Mouse (Mus musculus): Measurements from ENCODE around the gene Ankrd13b. TPM values are rescaled to one million over a fixed set of nuclear protein-coding genes. Genes with fewer than 3 reads are reported as not detected.
"Not testable (repeated sequence)": the region's sequence is repeated elsewhere in the genome, so short reads cannot be mapped to it uniquely, and the experiment has no call there.

Gene Ankrd13b
- polyA plus RNA-seq (2015; fragmentation: Nextera tagmentation; extraction: Ambion mirVana) = 8.5 and 10.4 TPM in 2 replicates

DNA sequence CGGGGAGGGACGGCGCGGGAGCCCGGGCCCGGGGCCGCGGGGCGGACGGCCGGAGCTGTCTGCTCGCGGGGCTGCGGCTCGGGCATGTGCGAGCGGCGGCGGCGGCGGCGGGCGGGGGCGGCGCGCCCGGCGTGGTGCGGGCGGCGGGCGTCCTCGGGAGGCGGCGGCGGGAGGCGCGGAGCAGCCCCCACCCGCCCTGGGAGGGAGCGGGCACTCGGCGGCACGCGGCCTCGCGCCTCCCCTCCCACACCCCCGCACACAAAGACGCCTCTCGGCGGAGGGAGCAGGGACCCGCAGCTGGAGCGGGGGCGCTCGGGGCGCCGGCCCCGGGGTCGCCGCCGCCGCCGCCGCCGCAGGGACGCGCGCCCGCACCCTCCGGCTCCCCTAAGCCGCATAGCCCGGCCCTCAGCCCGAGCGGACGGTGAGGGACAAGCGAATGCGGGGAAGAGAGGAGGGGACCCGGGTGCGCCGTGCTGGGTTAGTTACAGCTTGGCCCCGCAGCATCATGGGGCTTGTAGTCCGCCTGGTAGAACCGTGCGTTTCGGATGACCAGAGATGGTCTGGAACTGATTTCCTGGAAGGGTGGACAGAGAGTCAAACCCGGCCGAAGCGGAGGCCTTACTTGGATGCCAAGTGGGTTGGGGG, at the start of gene Ankrd13b:
Gene Ankrd13b, minus strand, starts transcription at position 88 of the 645 bp plus-strand sequence.
- Histone ChIP-seq H3K4me3 (peak within 1 kb of the TSS; percentile 90), H3K36me3 (no peaks in the 10 kb centered on the region), H3K9me3 (no peaks in the 10 kb centered on the region), H3K27ac (no peak within 1 kb of the TSS; the same call in 1 of the 2 replicates), H3K4me2 (peak within 1 kb of the TSS; percentile 90), H3K4me1 (peaks cover 75% of the 10 kb centered on the region), H3K27me3 (no peaks in the 10 kb centered on the region), H3K9ac (peak within 1 kb of the TSS; percentile 90)
- ATAC-seq (ENCODE audit: insufficient number of reproducible peaks, insufficient read depth, low FRiP score, low TSS enrichment, low read depth) = peak; percentile 17; the same call in 1 of the 2 replicates
- WGBS = under 1% methylated on average over 47 of the region's 87 CpGs

DNA sequence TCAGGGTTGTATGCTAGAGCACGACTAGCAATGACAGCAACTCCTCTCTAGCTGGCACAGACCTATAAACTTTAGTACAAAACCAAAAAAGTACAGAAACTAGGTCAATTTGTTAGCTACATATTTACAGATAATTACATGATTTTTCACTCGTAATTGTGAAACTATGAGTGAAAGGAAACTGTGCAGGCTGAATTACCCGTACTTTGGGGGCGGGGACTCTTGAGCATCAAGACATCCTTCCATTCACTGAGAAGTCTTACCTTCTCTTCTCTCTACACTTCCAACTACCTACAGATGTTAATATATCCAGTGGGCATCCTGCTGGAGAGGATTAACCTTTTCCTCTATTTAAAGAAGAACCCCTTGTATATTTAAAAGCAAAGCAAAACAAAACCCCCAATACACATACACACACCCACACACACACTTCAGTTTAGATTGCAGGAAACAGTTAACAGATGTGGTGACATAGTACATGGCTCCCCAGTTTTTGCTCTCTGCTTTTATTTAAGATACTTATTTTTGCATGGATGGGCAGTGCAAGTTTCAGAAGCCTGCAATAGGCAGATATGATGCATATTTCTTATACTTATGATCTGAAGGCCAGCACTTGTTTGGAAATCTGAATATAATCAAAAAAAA, 42.8 kb upstream of the Ankrd13b start:
- Histone ChIP-seq H3K27ac (no peak overlapping the region), H3K4me3 (no peak overlapping the region), H3K4me1 (no peaks in the 10 kb centered on the region), H3K4me2 (no peak overlapping the region), H3K36me3 (peaks cover 27% of the 10 kb centered on the region), H3K27me3 (no peaks in the 10 kb centered on the region), H3K9ac (no peak overlapping the region), H3K9me3 (no peaks in the 10 kb centered on the region)
- WGBS = 84% methylated on average over 4 of the region's 4 CpGs
- no peak for ATAC-seq (ENCODE audit: insufficient number of reproducible peaks, insufficient read depth, low FRiP score, low TSS enrichment, low read depth)

DNA sequence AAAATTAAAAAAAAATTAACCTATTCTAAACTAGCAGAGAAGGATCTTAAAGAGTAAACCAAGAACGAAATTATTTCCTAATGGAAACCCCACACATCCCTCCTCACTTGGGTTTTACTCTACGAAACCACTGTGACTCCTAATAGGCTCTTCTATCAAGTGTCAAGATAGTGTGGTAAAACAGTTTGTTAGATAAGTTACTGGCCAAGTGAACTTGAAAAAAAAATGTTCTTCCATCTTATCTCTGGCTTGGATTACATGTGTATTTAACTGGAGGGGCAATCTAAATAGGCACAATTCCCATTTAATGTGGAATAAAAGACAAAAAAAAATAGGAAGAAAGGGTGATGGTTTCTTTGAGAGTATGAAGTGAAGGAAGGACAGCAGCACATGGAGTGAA, 41.4 kb upstream of the Ankrd13b start:
- Histone ChIP-seq H3K27me3 (no peaks in the 10 kb centered on the region), H3K9ac (no peak overlapping the region), H3K4me2 (no peak overlapping the region), H3K4me1 (no peaks in the 10 kb centered on the region), H3K36me3 (peaks cover 13% of the 10 kb centered on the region), H3K4me3 (no peak overlapping the region), H3K27ac (no peak overlapping the region), H3K9me3 (no peaks in the 10 kb centered on the region)
- no peak for ATAC-seq (ENCODE audit: insufficient number of reproducible peaks, insufficient read depth, low FRiP score, low TSS enrichment, low read depth)
- 95% methylated on average over 2 of the region's 2 CpGs for WGBS

DNA sequence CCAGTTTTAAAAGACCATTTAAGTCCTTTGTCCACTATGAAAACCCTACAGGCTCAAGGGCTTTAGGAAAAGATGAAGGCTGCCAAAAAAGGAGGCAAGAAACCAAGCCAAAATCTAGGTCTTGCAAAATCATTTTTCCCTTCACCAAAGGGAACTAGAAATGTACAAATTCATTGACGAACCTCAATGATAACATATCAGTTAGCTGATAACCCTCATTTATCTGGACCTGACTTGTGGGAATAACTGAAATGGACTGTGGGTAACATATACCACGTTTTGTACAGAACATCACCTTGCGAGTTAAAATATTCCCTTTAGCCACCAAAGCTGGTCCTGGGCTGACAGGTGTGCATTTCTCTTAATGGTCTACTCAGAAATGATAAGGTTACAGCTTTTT, 40.2 kb upstream of the Ankrd13b start:
- ATAC-seq (ENCODE audit: insufficient number of reproducible peaks, insufficient read depth, low FRiP score, low TSS enrichment, low read depth) = no peak
- Histone ChIP-seq H3K4me2 (no peak overlapping the region), H3K9me3 (no peaks in the 10 kb centered on the region), H3K36me3 (peaks cover 8% of the 10 kb centered on the region), H3K27me3 (no peaks in the 10 kb centered on the region), H3K9ac (no peak overlapping the region), H3K27ac (no peak overlapping the region), H3K4me1 (no peaks in the 10 kb centered on the region), H3K4me3 (no peak overlapping the region)
- 83% methylated on average over 3 of the region's 3 CpGs for WGBS

DNA sequence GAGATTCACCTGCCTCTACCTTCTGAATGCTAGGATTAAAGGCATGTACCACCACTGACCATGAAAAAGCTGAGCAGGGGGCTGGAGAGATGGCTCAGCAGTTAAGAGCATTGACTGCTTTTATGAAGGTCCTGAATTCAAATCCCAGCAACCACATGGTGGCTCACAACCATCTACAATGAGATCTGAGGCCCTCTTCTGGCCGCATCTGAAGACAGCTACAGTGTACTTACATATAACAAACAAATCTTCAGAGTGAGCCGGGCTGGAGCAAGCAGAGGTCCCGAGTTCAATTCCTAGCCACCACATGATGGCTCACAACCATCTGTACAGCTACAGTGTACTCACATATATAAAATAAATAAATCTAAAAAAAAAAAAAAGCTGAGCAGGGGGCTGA, 38.9 kb upstream of the Ankrd13b start:
- not testable (repeated sequence) for H3K36me3 ChIP-seq; ATAC-seq (ENCODE audit: insufficient number of reproducible peaks, insufficient read depth, low FRiP score, low TSS enrichment, low read depth); H3K9ac ChIP-seq; H3K4me3 ChIP-seq; H3K4me2 ChIP-seq; H3K27me3 ChIP-seq; H3K27ac ChIP-seq; H3K4me1 ChIP-seq; H3K9me3 ChIP-seq
- WGBS = 81% methylated on average over 3 of the region's 3 CpGs

DNA sequence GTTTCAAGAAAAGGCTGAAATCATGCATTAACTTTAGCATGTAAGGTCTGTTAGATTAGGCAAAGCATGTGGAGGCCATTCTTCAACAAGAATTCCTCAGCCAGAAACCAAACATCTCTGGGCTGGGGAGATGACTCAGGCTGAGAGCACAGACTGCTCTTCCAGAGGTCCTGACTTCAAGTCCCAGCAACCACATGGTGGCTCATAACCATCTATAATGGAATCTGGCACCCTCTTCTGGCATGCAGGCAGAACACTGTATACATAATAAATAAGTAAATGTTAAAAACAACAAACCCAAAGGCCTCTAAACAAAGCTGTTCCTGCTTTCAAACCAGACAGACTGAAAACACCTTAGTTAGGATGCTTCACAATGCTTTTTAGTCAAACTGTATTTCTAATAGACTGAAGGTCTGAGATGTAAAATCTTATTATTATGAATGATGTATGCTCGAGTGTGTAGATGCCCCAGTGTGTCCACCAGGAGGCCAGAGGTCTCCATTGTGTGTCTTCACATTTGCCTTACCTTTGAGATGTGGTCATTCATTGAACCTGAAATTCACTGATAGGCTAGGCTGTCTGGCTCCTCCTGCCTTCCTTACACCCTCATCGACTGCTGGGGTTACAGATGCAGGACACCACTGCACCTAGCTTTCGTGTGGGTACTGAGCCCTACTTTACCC, 36.5 kb upstream of the Ankrd13b start:
- WGBS = 76% methylated on average over 3 of the region's 3 CpGs
- Histone ChIP-seq H3K4me1 (no peaks in the 10 kb centered on the region), H3K4me2 (no peak overlapping the region)

DNA sequence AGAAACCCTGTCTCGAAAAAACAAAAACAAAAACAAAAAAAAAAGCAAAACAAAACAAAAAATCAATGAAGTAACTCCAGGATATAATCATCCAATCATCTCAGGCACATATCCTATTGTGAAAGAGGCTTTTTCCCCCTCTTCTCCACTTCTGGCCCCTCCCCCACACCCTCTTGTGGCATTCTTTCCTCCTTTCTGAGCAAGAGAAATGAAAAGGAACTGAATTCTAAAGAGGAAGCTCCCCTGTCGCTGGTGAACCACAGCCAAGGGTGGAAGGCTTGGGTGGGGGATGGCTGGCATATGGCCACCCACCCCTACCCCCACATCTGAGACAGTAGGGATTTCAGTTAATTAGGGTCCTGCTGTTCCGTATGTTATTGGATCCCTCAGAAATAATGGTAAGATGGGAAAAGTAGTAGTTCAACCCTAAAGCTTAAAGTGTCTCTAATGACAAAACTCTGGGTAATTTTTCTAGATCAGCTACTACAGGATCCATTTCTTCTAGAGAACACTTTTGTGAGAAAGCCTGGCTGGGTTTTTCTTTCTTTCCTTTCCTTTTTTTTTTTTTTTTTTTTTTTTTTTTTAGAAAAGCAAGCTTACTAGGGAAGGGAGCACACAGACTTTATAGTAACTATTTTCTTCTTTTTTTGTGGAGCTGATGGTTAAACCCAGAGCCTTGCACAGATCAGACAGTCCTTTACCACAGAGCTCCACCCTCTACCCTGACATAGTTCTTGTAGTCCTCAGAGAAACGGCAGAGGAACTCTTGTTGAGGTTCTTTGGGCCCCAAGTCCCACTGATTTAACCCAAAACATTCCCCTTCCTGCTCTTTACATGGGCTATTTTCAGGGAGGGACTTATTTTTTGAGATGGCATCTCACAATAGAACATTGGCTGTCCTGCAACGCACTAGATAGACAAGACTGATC, 31.4 kb upstream of the Ankrd13b start:
- no peak overlapping the region for H3K9ac ChIP-seq
- H3K9me3 ChIP-seq = no peaks in the 10 kb centered on the region
- peaks cover 26% of the 10 kb centered on the region for H3K27me3 ChIP-seq
- no peak for ATAC-seq (ENCODE audit: insufficient number of reproducible peaks, insufficient read depth, low FRiP score, low TSS enrichment, low read depth)
- H3K36me3 ChIP-seq = no peaks in the 10 kb centered on the region
- 40% methylated on average over 5 of the region's 5 CpGs for WGBS
- H3K27ac ChIP-seq = no peak overlapping the region
- no peak overlapping the region for H3K4me3 ChIP-seq
- no peak overlapping the region; the same call in 1 of the 2 replicates for H3K4me2 ChIP-seq
- peaks cover 20% of the 10 kb centered on the region for H3K4me1 ChIP-seq

More for the DNA sequence above, 36.5 kb upstream of the Ankrd13b start:
- Histone ChIP-seq H3K27ac (no peak overlapping the region), H3K4me3 (no peak overlapping the region), H3K9me3 (no peaks in the 10 kb centered on the region), H3K9ac (no peak overlapping the region), H3K36me3 (no peaks in the 10 kb centered on the region), H3K27me3 (no peaks in the 10 kb centered on the region)
- ATAC-seq (ENCODE audit: insufficient number of reproducible peaks, insufficient read depth, low FRiP score, low TSS enrichment, low read depth) = no peak

DNA sequence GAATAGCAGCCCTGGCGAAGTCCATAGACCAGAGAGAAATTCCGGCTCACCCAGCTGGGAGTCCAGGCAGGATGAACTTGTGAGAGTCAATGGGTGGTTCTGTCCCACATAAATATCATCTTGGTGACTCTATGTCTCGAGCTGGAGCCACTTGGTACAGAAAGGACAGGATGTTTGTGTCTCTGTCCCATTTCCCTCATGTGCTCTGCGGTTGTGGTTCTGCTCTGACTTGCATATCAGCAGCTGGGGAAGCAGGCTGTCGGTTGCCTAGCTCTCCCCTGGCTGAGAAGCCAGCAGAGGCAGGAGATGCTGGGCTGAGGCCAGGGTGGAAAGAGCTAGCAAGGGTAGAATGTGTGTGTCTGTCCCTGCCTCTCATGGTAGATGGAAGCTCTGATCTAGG, 29.6 kb upstream of the Ankrd13b start, which contains the start of gene Gm10392:
Gene Gm10392, minus strand, starts transcription at position 156 of the 400 bp plus-strand sequence.
- Histone ChIP-seq H3K4me1 (peaks cover 38% of the 10 kb centered on the region), H3K27ac (peak within 1 kb of the TSS; percentile 58)
- no peak for ATAC-seq (ENCODE audit: insufficient number of reproducible peaks, insufficient read depth, low FRiP score, low TSS enrichment, low read depth)

DNA sequence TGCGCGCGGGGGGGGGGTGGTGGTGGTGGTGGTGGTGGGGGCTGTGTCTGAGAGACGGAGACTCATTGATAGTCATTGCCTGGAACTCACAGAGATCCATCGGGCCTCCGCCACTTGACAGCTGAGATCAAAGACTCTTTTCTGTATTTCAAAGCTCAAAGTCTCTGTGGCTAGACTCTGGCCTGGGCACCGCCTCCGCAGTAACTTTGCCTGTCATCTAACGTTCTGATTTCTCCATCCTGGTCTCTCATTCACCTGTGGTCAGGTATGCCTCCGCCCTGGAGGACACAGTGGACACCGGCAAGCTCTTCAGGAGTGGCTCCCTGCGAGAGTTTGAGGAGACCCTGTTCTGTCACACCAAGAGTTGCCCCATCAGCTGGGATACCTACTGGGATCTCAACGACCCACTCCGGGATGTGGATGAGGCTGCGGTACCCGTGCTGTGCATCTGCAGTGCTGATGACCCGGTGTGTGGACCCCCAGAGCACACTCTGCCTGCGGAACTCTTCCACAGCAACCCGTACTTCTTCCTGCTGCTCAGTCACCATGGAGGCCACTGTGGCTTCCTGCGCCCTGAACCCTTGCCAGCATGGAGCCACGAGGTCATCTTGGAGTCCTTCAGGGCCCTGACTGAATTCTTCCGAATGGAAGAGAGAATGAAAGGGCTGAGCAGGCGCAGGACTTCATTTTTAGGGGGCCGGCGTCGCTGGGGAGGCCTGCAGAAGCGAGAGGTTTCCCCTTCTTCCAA, 28.7 kb upstream of the Ankrd13b start:
- no peak for ATAC-seq (ENCODE audit: insufficient number of reproducible peaks, insufficient read depth, low FRiP score, low TSS enrichment, low read depth)
- no peaks in the 10 kb centered on the region for H3K9me3 ChIP-seq
- WGBS = 79% methylated on average over 27 of the region's 27 CpGs
- H3K27me3 ChIP-seq = peaks cover 45% of the 10 kb centered on the region
- H3K4me1 ChIP-seq = peaks cover 44% of the 10 kb centered on the region
- no peak overlapping the region for H3K4me2 ChIP-seq
- H3K27ac ChIP-seq = no peak overlapping the region
- H3K4me3 ChIP-seq = no peak overlapping the region
- H3K9ac ChIP-seq = no peak overlapping the region
- H3K36me3 ChIP-seq = no peaks in the 10 kb centered on the region

More for the DNA sequence above, 29.6 kb upstream of the Ankrd13b start, which contains the start of gene Gm10392:
- Histone ChIP-seq H3K4me3 (no peak within 1 kb of the TSS), H3K4me2 (no peak within 1 kb of the TSS), H3K9me3 (no peaks in the 10 kb centered on the region), H3K9ac (no peak within 1 kb of the TSS), H3K36me3 (no peaks in the 10 kb centered on the region), H3K27me3 (peaks cover 44% of the 10 kb centered on the region)
- 74% methylated on average over 5 of the region's 5 CpGs for WGBS

DNA sequence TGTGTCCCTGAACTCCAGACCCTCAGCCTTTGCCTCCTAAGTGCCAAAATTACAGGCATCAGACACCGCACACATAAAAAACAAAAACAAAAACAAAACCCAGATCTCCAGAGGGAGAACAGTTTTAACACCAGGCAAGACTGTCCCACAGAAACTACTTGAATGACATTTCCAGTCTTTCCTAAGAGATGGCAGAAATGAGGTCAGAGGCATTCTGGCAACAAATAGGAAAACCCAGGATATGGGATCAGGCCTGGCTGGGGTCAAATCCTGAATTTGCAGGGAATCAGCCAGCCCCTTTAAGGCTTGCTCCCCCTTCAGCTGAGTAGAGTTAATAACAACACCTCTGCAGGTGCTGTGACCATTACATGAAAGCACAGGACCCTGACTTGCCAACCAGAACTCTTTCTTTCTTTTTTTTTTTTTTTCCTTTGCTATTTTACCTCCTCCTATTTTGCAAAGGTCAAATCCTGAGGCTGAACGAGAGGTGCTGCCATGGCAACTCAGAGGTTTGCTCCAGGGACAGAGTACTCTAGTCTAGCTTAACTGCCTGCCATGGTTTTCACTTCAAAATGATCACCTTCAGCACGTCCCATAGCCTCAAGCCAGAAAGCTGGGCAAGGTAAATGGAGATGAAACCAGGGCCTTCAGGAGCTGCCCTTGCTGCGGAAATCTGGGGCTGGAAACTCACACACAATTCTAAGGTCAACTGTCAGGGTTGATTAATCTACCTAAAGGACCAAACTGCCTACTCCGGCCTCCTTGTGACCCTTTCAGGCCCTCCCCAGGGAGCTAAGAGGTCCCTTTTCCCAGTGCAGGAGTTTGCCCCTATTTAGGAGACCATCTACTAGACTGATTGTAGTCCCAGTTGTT, 27.3 kb upstream of the Ankrd13b start:
- 49% methylated on average over 5 of the region's 5 CpGs for WGBS
- H3K27ac ChIP-seq = no peak overlapping the region
- peaks cover 45% of the 10 kb centered on the region for H3K27me3 ChIP-seq
- H3K4me1 ChIP-seq = peaks cover 49% of the 10 kb centered on the region
- H3K4me3 ChIP-seq = no peak overlapping the region
- H3K9me3 ChIP-seq = no peaks in the 10 kb centered on the region
- H3K36me3 ChIP-seq = no peaks in the 10 kb centered on the region
- no peak for ATAC-seq (ENCODE audit: insufficient number of reproducible peaks, insufficient read depth, low FRiP score, low TSS enrichment, low read depth)
- H3K4me2 ChIP-seq = no peak overlapping the region
- no peak overlapping the region for H3K9ac ChIP-seq

Measured in embryonic facial prominence, embryonic 13.5 days (tissue).